Mouse (Mus musculus) E14TG2a.4 (cell line): Measurements from ENCODE around the gene Ubac2.
A peak's percentile ranks its signal among the peaks of the same experiment; 100 is the strongest.

ENCODE experiments used
- H3K27me3 ChIP-seq: 2 replicates; pipeline ENCODE4 v1.6.1; 2014; ENCODE audit warnings: low read length, control low read depth; ENCODE audit not compliant: insufficient read depth
- H3K36me3 ChIP-seq: 2 replicates; pipeline ENCODE4 v1.6.1; 2014; ENCODE audit warnings: low read length, control low read depth; ENCODE audit not compliant: insufficient read depth
- H3K4me1 ChIP-seq: replicated peaks from 2 replicates; pipeline ENCODE4 v1.6.1; 2014; ENCODE audit warnings: low read depth, low read length, control low read depth
- H3K4me3 ChIP-seq: replicated peaks from 2 replicates; pipeline ENCODE4 v1.5.1; 2014; ENCODE audit warnings: mild to moderate bottlenecking, low read length
- H3K9me3 ChIP-seq: 2 replicates; pipeline ENCODE4 v1.6.1; 2014; ENCODE audit warnings: low read length, control low read depth
- CTCF ChIP-seq: conservative IDR thresholded peaks from 2 replicates; pipeline ENCODE4 v1.5.1; 2014; ENCODE audit warnings: low read length
- NANOG ChIP-seq: IDR thresholded peaks from 2 replicates; pipeline ENCODE4 v1.6.1; 2014; ENCODE audit warnings: borderline replicate concordance, low read length, mixed read lengths
- POU5F1 ChIP-seq: IDR thresholded peaks from 2 replicates; pipeline ENCODE4 v1.6.1; 2014; ENCODE audit warnings: low read length, borderline replicate concordance

Gene Ubac2

DNA sequence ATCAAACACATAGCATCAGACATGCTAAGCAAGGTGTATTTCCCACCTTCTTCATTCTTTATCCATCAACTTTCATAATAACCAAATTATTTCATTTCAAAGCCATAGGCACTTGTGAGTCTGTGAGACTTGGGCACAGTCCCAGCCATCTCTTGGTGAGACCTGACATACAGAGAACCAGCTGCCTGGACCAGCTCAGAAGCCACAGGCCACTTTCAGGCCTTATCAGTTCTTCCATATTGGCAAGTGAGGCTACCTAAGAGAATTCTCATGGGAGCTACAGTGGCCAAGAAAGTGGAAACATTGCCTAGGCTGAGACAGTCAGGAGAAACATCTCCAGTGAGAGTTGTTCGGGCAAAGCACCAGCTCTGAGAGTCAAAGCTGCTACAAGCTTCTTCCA, 144.6 kb downstream of the Ubac2 start:
- H3K4me3 ChIP-seq, result no peak overlapping the region
- no peaks in the 10 kb centered on the region for H3K27me3 ChIP-seq
- H3K9me3 ChIP-seq, result no peaks in the 10 kb centered on the region
- H3K36me3 ChIP-seq, result peaks cover 42% of the 10 kb centered on the region
- H3K4me1 ChIP-seq, result peaks cover 50% of the 10 kb centered on the region
- no peak for TF ChIP-seq POU5F1

GRCm38 (mm10) chr14:122023928-122024327, 145.5 kb downstream of the Ubac2 start:
- Histone ChIP-seq H3K9me3 (no peaks in the 10 kb centered on the region), H3K27me3 (no peaks in the 10 kb centered on the region), H3K4me3 (no peak overlapping the region), H3K4me1 (peaks cover 53% of the 10 kb centered on the region), H3K36me3 (peaks cover 34% of the 10 kb centered on the region)
- no peak for TF ChIP-seq NANOG
- no peak for TF ChIP-seq CTCF
- TF ChIP-seq POU5F1, result no peak

DNA sequence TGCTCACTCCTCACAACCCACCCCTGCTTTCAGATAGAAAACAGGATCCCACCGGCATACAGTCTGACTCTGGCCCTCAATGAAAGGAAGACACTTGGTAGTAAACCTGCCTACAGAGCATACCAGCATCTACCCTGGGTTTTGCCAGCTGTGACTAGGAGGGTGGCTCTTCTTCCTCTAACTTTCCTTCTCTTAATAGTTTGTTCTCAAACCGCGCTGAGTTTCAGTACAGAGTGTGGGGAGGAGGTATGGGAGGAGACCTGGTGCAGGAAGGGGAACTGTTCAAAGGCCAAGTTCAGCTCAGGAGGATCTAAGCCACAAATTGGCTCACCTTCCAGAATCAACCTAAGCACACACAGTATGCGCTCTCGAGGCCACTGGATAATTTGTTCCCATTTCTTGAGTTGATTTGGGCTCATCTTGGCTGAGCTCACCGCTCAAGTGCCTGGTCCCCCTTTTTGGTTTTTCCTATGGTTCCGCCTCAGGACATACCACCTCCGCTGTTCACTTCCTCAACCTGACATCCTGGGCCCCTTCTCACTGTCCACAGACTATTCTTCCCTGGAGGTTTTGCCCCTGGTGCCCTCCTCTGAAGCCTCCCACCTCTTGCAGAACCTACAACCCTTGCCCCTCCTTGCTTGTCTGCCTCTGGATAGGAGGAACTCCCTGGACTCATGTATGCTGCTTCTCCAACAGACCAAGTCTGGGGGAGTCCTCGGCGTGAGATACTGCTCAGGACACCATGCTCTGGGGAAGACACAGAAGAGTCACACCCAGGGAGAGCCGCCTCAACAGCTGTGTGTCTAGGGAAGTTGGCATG, 150.7 kb downstream of the Ubac2 start:
- H3K4me1 ChIP-seq, result peaks cover 37% of the 10 kb centered on the region
- TF ChIP-seq CTCF (no peak), NANOG (no peak), POU5F1 (no peak)
- no peaks in the 10 kb centered on the region for H3K36me3 ChIP-seq
- no peaks in the 10 kb centered on the region for H3K9me3 ChIP-seq
- H3K27me3 ChIP-seq, result no peaks in the 10 kb centered on the region
- H3K4me3 ChIP-seq, result no peak overlapping the region

- no peaks in the 10 kb centered on the region for H3K9me3 ChIP-seq
- no peak overlapping the region for H3K4me3 ChIP-seq
- H3K4me1 ChIP-seq, result peaks cover 37% of the 10 kb centered on the region
- H3K27me3 ChIP-seq, result no peaks in the 10 kb centered on the region
- no peaks in the 10 kb centered on the region for H3K36me3 ChIP-seq
- TF ChIP-seq CTCF, result no peak
Observed at GRCm38 (mm10) chr14:122029851-122030250, 151.4 kb downstream of the Ubac2 start.

DNA sequence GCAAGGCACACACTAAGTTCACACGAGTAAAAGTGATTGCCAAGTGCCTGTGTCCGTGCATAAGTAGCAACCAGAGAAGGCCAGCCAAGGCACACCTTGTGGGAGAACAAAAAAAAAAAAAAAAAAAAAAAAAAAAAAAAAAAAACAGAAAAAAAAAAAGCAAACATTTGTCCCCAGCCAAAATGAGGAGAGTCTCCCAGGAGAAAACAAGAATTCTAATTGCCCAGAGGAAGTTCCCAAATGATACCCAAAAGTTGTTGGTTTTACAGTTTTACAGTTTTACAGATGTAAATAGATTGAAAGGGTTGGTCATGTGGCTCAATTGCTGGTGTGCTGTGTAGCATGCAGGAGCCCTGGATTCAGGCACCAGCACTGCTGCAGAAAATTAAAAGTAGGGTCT, 153.6 kb downstream of the Ubac2 start:
- H3K27me3 ChIP-seq, result no peaks in the 10 kb centered on the region
- no peak overlapping the region for H3K4me3 ChIP-seq
- peaks cover 24% of the 10 kb centered on the region for H3K4me1 ChIP-seq
- no peaks in the 10 kb centered on the region for H3K36me3 ChIP-seq
- H3K9me3 ChIP-seq, result no peaks in the 10 kb centered on the region
- no peak for TF ChIP-seq CTCF
- no peak for TF ChIP-seq NANOG
- no peak for TF ChIP-seq POU5F1

- Histone ChIP-seq H3K9me3 (no peaks in the 10 kb centered on the region), H3K36me3 (peaks cover 9% of the 10 kb centered on the region), H3K27me3 (no peaks in the 10 kb centered on the region), H3K4me1 (peaks cover 19% of the 10 kb centered on the region), H3K4me3 (peak within 1 kb of the TSS; percentile 78)
- TF ChIP-seq CTCF, result no peak
- no peak for TF ChIP-seq NANOG
- no peak for TF ChIP-seq POU5F1
Observed at GRCm38 (mm10) chr14:122034451-122034850, 156.0 kb downstream of the Ubac2 start, which contains the start of gene Timm8a2. Gene Timm8a2 (plus strand): TSS chr14:122034674.

- peak; percentile 24; the same call in 1 of the 2 replicates for TF ChIP-seq CTCF
- TF ChIP-seq NANOG, result no peak
Observed at GRCm38 (mm10) chr14:122035181-122035580, 156.8 kb downstream of the Ubac2 start.

DNA sequence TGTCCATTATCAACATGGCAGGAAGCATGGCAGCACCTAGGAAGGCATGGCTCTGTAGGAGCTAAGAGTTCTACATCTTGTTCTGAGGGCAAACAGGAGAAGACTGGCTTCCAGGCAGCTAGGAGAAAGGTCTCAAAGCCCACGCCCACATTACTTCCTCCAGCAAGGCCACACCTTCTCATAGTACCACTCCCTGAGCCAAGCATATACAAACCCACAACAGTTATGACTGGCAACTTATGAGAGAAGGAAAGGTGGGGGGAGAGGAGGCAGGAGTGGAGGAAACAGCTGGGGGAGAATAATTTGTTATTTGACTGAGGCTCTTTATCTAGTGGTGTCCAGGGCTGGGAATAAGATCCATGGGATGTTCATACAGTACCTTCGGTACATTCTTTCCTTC, 157.4 kb downstream of the Ubac2 start:
- no peaks in the 10 kb centered on the region for H3K9me3 ChIP-seq
- H3K4me1 ChIP-seq, result peaks cover 16% of the 10 kb centered on the region
- peaks cover 9% of the 10 kb centered on the region for H3K36me3 ChIP-seq
- TF ChIP-seq POU5F1 (no peak), NANOG (no peak), CTCF (no peak)
- no peaks in the 10 kb centered on the region for H3K27me3 ChIP-seq
- no peak overlapping the region for H3K4me3 ChIP-seq

More at GRCm38 (mm10) chr14:122035181-122035580, 156.8 kb downstream of the Ubac2 start:
- H3K4me1 ChIP-seq, result peaks cover 19% of the 10 kb centered on the region
- no peaks in the 10 kb centered on the region for H3K27me3 ChIP-seq
- H3K36me3 ChIP-seq, result peaks cover 9% of the 10 kb centered on the region
- H3K4me3 ChIP-seq, result peak overlapping the region; percentile 78
- H3K9me3 ChIP-seq, result no peaks in the 10 kb centered on the region
